Mouse (Mus musculus): ENCODE data around the gene Nxph4.

DNA sequence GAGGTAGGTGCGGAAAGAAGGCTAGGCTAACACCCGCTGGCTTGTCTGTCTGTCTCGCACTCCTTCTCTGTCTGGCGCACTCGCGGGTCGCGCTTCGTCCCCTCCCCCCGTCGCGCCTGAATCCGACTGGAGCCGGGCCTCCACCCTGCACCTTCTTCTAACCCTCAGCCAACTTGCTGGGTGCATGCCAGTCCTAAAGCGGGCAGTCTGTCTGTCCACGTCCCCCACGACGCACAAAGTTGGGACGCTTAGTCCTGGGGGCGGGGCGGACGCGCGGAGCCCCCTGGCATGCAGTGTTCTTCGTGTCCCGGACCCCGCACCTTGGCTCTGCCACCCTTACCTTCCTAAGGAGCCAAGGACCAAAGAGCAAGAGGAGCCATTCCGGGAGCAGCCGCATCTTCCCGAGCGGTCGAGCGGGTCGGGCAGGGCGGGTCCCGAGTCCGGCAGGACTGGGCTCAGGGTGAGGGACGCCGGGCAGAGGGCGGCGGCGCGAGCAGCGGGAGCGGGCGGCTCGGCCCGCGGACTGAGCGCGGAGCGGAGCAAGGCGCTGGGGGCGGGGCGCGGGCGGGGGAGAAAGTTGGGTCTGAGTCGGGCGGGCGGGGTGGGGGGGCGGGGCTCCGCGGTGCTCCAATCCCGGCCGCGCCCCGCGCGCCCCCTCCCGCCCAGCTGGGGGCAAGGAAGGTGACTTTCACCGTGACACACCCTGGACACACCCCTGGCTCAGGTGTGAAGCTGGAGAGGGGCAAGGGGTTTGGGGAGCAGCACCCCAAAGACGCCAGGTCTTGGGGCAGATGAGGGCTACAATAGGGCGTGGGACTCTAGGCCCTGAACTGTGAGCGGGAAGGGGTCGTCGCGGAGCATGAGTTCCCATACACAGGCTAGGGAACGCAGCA, at the start of gene Nxph4:
- no peak for TF ChIP-seq CTCF (IDR thresholded peaks at IDR 0.05)
- no peak for TF ChIP-seq EP300 (IDR thresholded peaks at IDR 0.05)
